Mouse (Mus musculus) neural tube, embryonic 14.5 days (tissue): Measurements from ENCODE around the gene Krtap19-1. TPM values are rescaled to one million over a fixed set of nuclear protein-coding genes. Genes with fewer than 3 reads are reported as not detected.

Experiments used
- ATAC-seq: fragments of 200-750 bp; cut with Nextera tagmentation; 2 replicates; pipeline ENCODE4 v1.8.0; 2017; ENCODE audit warnings: low read depth, mild to moderate bottlenecking, moderate TSS enrichment, moderate library complexity
- H3K27ac ChIP-seq: fragments of 300-500 bp; sonication (generic); 2 replicates; pipeline ENCODE4 v1.5.1; 2014; ENCODE audit warnings: low read depth, mild to moderate bottlenecking, control low read depth, low read length, moderate library complexity, mixed read lengths
- H3K27me3 ChIP-seq: fragments of 300-500 bp; sonication (generic); 2 replicates; pipeline ENCODE4 v1.6.1; 2014; ENCODE audit warnings: low read length; ENCODE audit not compliant: control insufficient read depth, insufficient read depth
- H3K36me3 ChIP-seq: fragments of 300-500 bp; sonication (generic); 2 replicates; pipeline ENCODE4 v1.6.1; 2014; ENCODE audit warnings: low read length, mixed read lengths; ENCODE audit not compliant: control insufficient read depth, insufficient read depth
- H3K4me1 ChIP-seq: fragments of 300-500 bp; sonication (generic); 2 replicates; pipeline ENCODE4 v1.6.1; 2014; ENCODE audit warnings: low read length; ENCODE audit not compliant: control insufficient read depth, insufficient read depth
- H3K4me2 ChIP-seq: fragments of 300-500 bp; sonication (generic); 2 replicates; pipeline ENCODE4 v1.6.1; 2014; ENCODE audit warnings: mild to moderate bottlenecking, low read depth, low read length, control low read depth
- H3K4me3 ChIP-seq: fragments of 300-500 bp; sonication (generic); 2 replicates; pipeline ENCODE4 v1.5.1; 2014; ENCODE audit warnings: low read depth, low read length, control low read depth, mixed read lengths
- H3K9ac ChIP-seq: fragments of 300-500 bp; sonication (generic); replicated peaks from 2 replicates; pipeline ENCODE4 v1.6.1; 2014; ENCODE audit warnings: low read depth, mild to moderate bottlenecking, control low read depth, low read length, mixed read lengths
- H3K9me3 ChIP-seq: fragments of 300-500 bp; sonication (generic); 2 replicates; pipeline ENCODE4 v1.6.1; 2016; ENCODE audit warnings: low read length; ENCODE audit not compliant: control insufficient read depth
- WGBS: fragments of 180-500 bp; shearing (Covaris S2); extraction: QIAGEN DNeasy Blood & Tissue Kit; methylation state at CpG from one replicate; pipeline ENCODE4 v1.1.7; 2014; 5-methylcytosine and 5-hydroxymethylcytosine counted together
- polyA plus RNA-seq: library from polyadenylated mRNA; unstranded; fragments of >200 nt; fragmentation: Nextera tagmentation; extraction: Ambion mirVana; gene quantifications from 2 replicates; pipeline ENCODE4 v1.2.1, GENCODE M21; 2014

Gene Krtap19-1
- polyA plus RNA-seq: not detected in 2 replicates

- no peaks in the 10 kb centered on the region for H3K36me3 ChIP-seq
- no peak within 1 kb of the TSS for H3K4me3 ChIP-seq
- WGBS: 92% methylated on average over 6 of the region's 6 CpGs
- H3K27me3 ChIP-seq: no peaks in the 10 kb centered on the region
- H3K9me3 ChIP-seq: no peaks in the 10 kb centered on the region
- no peak for ATAC-seq
- no peak within 1 kb of the TSS for H3K27ac ChIP-seq
- H3K4me2 ChIP-seq: no peak within 1 kb of the TSS
- no peak within 1 kb of the TSS for H3K9ac ChIP-seq
- no peaks in the 10 kb centered on the region for H3K4me1 ChIP-seq
These were observed at the start of gene Krtap19-1 for GRCm38 (mm10) chr16:88869311-88869710. Gene Krtap19-1 (minus strand): TSS chr16:88869411.

GRCm38 (mm10) chr16:88896357-88896756 is 27.1 kb upstream of the Krtap19-1 start, which contains the start of gene Krtap19-5:
Gene Krtap19-5 (minus strand): TSS chr16:88896457.
- no peaks in the 10 kb centered on the region for H3K4me1 ChIP-seq
- no peak within 1 kb of the TSS for H3K27ac ChIP-seq
- no peak for ATAC-seq
- 93% methylated on average over 6 of the region's 6 CpGs for WGBS
- H3K4me3 ChIP-seq: no peak within 1 kb of the TSS
- H3K36me3 ChIP-seq: no peaks in the 10 kb centered on the region
- no peaks in the 10 kb centered on the region for H3K9me3 ChIP-seq
- no peak within 1 kb of the TSS for H3K9ac ChIP-seq
- H3K4me2 ChIP-seq: no peak within 1 kb of the TSS
- H3K27me3 ChIP-seq: no peaks in the 10 kb centered on the region

- no peak overlapping the region for H3K9ac ChIP-seq
- H3K27ac ChIP-seq: no peak overlapping the region
- no peaks in the 10 kb centered on the region for H3K27me3 ChIP-seq
- H3K36me3 ChIP-seq: no peaks in the 10 kb centered on the region
- WGBS: 89% methylated on average over 6 of the region's 6 CpGs
- no peak overlapping the region for H3K4me2 ChIP-seq
- ATAC-seq: no peak
- H3K4me3 ChIP-seq: no peak overlapping the region
- no peaks in the 10 kb centered on the region for H3K4me1 ChIP-seq
- H3K9me3 ChIP-seq: no peaks in the 10 kb centered on the region
These were observed 17.7 kb upstream of the Krtap19-1 start for GRCm38 (mm10) chr16:88886870-88887269.

DNA sequence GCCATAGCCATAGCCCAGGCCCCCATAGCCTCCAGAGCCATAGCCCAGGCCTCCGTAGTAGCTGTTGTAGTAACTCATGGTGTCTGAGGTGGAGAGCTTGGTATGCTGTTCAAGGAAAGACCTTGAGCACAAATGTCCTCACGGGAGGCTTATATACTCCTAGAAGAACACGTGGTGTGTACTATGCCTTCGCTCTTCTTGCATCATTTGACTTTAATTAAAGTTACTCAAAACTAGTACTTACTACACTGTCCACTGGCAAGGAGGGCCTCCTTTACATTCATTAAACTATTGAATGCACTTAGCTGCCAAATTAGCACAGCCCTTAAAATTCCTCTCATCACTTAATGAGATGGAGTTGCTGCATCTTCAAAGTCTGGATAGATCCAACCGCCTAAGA is 15.8 kb upstream of the Krtap19-1 start, which contains the start of gene Krtap19-4:
TSS of gene Krtap19-4 (minus strand) at position 101 of the 400 bp plus-strand sequence.
- Histone ChIP-seq H3K4me3 (no peak within 1 kb of the TSS), H3K9me3 (no peaks in the 10 kb centered on the region), H3K27me3 (no peaks in the 10 kb centered on the region), H3K36me3 (no peaks in the 10 kb centered on the region), H3K27ac (no peak within 1 kb of the TSS), H3K4me2 (no peak within 1 kb of the TSS), H3K9ac (no peak within 1 kb of the TSS), H3K4me1 (no peaks in the 10 kb centered on the region)
- ATAC-seq: no peak
- WGBS: 92% methylated on average over 5 of the region's 5 CpGs

DNA sequence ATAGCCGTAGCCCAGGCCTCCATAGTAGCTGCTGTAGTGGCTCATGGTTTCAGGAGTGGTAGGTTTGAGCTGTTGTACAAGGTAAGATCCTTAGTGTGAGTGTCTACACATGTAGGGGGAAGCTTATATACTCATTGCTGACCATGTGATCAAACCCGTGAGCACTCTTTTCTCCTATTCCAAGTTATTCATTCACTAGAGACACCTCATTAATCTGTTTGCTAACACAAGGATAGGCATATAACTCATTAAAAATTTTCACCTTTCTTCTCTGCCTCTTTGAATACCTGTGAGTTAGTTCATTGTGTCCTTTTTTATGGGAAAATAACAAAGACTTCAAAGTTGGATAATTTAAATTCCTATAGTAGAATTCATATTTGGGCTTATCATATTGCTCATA is 8.7 kb upstream of the Krtap19-1 start, which contains the start of gene Krtap19-3:
TSS of gene Krtap19-3 (minus strand) at position 101 of the 400 bp plus-strand sequence.
- no peaks in the 10 kb centered on the region for H3K9me3 ChIP-seq
- H3K4me1 ChIP-seq: no peaks in the 10 kb centered on the region
- H3K27me3 ChIP-seq: no peaks in the 10 kb centered on the region
- no peak within 1 kb of the TSS for H3K27ac ChIP-seq
- H3K4me3 ChIP-seq: no peak within 1 kb of the TSS
- no peak within 1 kb of the TSS for H3K4me2 ChIP-seq
- 87% methylated on average over 2 of the region's 2 CpGs for WGBS
- ATAC-seq: no peak
- no peak within 1 kb of the TSS for H3K9ac ChIP-seq
- H3K36me3 ChIP-seq: no peaks in the 10 kb centered on the region

DNA sequence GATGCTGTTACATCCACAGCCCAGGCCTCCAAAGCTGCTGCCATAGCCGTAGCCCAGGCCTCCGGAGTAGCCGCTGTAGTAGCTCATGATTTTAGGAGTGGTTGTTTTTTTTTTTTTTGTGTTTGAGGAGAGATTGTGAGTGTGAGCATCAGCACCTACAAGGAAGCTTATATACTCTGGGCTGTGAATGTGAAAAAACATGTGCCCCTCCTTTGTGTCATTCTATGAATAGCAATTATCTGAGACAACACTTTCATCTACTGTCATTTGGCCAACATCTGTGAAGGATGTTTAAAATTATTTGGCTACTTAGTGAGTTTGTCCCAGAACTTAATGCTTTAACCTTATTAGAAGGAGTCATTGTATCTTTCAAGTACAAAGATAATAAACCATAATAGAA is 5.0 kb upstream of the Krtap19-1 start, which contains the start of gene Krtap19-2:
TSS of gene Krtap19-2 (minus strand) at position 101 of the 400 bp plus-strand sequence.
- H3K4me2 ChIP-seq: no peak within 1 kb of the TSS

DNA sequence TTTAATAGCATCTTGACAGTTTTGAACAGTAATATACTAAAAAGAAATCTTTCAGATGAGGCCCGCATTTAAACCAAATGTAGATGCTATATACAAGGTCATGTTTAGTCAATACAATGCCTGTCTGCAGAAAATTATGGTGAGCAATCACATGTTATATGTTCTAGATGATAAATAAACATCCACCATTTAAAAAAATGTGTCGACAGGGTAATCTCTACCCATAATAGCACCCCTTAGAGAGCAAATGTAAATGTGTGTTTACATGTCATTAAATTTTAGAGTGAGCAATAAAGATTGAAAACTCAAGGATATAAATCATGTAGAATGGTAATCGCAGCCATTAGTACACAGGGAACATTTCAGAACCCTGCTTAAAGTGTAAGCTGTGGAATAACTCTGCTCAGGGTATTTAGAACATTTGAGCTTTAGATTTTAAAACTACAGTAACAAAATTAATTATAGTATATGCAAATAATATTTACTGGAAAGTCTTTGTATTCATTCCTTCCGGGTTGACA is 4.3 kb downstream of the Krtap19-1 start:
- Histone ChIP-seq H3K27me3 (no peaks in the 10 kb centered on the region), H3K4me1 (no peaks in the 10 kb centered on the region)
- 63% methylated on average over 4 of the region's 4 CpGs for WGBS

More for the DNA sequence above, 5.0 kb upstream of the Krtap19-1 start, which contains the start of gene Krtap19-2:
- no peaks in the 10 kb centered on the region for H3K27me3 ChIP-seq
- no peak for ATAC-seq
- no peak within 1 kb of the TSS for H3K9ac ChIP-seq
- H3K27ac ChIP-seq: no peak within 1 kb of the TSS
- H3K4me3 ChIP-seq: no peak within 1 kb of the TSS
- H3K36me3 ChIP-seq: no peaks in the 10 kb centered on the region
- WGBS: 91% methylated on average over 3 of the region's 3 CpGs
- no peaks in the 10 kb centered on the region for H3K9me3 ChIP-seq
- no peaks in the 10 kb centered on the region for H3K4me1 ChIP-seq

DNA sequence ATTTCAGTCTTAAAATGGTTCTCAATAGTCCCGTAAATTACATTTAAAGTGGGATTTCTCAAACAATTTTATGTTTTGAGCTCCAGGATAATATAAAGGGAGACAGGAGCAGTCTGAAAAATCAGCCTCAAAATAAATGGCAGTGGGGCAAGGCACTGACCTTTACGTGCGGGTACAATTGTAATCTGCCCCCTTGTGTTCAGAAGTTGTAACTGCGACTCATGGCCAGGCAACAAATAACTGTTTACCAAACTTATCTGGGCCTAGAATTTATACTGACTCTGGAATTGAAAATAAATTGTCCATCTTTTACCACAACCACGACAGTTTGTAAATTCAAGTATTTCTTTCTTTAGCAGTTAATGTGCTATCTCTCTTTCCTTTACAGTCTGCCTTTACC is 17.8 kb downstream of the Krtap19-1 start:
- Histone ChIP-seq H3K27me3 (no peaks in the 10 kb centered on the region), H3K9me3 (no peaks in the 10 kb centered on the region), H3K4me1 (no peaks in the 10 kb centered on the region), H3K4me2 (no peak overlapping the region), H3K4me3 (no peak overlapping the region), H3K27ac (no peak overlapping the region), H3K9ac (no peak overlapping the region), H3K36me3 (no peaks in the 10 kb centered on the region)
- 12% methylated on average over 5 of the region's 5 CpGs for WGBS
- no peak for ATAC-seq

More for the DNA sequence above, 4.3 kb downstream of the Krtap19-1 start:
- peak; percentile 63 for ATAC-seq
- H3K4me3 ChIP-seq: no peak overlapping the region
- H3K9ac ChIP-seq: no peak overlapping the region
- H3K36me3 ChIP-seq: no peaks in the 10 kb centered on the region
- no peak overlapping the region for H3K27ac ChIP-seq
- no peak overlapping the region for H3K4me2 ChIP-seq
- H3K9me3 ChIP-seq: no peaks in the 10 kb centered on the region

- H3K4me1 ChIP-seq: no peaks in the 10 kb centered on the region
- no peak overlapping the region for H3K9ac ChIP-seq
- ATAC-seq: no peak
- H3K27me3 ChIP-seq: no peaks in the 10 kb centered on the region
- no peak overlapping the region for H3K27ac ChIP-seq
- H3K9me3 ChIP-seq: no peaks in the 10 kb centered on the region
- no peaks in the 10 kb centered on the region for H3K36me3 ChIP-seq
- H3K4me3 ChIP-seq: no peak overlapping the region
- 94% methylated on average over 4 of the region's 4 CpGs for WGBS
- H3K4me2 ChIP-seq: no peak overlapping the region
These were observed 20.7 kb downstream of the Krtap19-1 start for GRCm38 (mm10) chr16:88848558-88848957.
